Mouse (Mus musculus) kidney, embryonic 15.5 days (tissue): ENCODE results near the gene Tmem87a. TPM values are rescaled to one million over a fixed set of nuclear protein-coding genes. Genes with fewer than 3 reads are reported as not detected.

ENCODE experiments used
- ATAC-seq: fragments of 200-750 bp; cut with Nextera tagmentation; replicated peaks from 2 replicates; pipeline ENCODE4 v1.8.0; 2017; ENCODE audit warnings: moderate TSS enrichment; ENCODE audit not compliant: low FRiP score
- H3K27ac ChIP-seq: fragments of 300-500 bp; sonication (generic); 2 replicates; pipeline ENCODE4 v1.5.1; 2015; ENCODE audit warnings: mild to moderate bottlenecking, inconsistent platforms
- H3K27me3 ChIP-seq: fragments of 300-500 bp; sonication (generic); 2 replicates; pipeline ENCODE4 v1.6.1; 2015; ENCODE audit warnings: inconsistent platforms
- H3K36me3 ChIP-seq: fragments of 300-500 bp; sonication (generic); 2 replicates; pipeline ENCODE4 v1.6.1; 2015; ENCODE audit warnings: inconsistent platforms
- H3K4me1 ChIP-seq: fragments of 300-500 bp; sonication (generic); 2 replicates; pipeline ENCODE4 v1.6.1; 2015; ENCODE audit warnings: inconsistent platforms
- H3K4me2 ChIP-seq: fragments of 300-500 bp; sonication (generic); 2 replicates; pipeline ENCODE4 v1.6.1; 2015; ENCODE audit warnings: moderate library complexity, mild to moderate bottlenecking, inconsistent platforms
- H3K4me3 ChIP-seq: fragments of 300-500 bp; sonication (generic); replicated peaks from 2 replicates; pipeline ENCODE4 v1.5.1; 2015; ENCODE audit warnings: mild to moderate bottlenecking, inconsistent platforms
- H3K9ac ChIP-seq: fragments of 300-500 bp; sonication (generic); 2 replicates; pipeline ENCODE4 v1.6.1; 2015; ENCODE audit warnings: mild to moderate bottlenecking, inconsistent platforms
- H3K9me3 ChIP-seq: fragments of 300-500 bp; sonication (generic); replicated peaks from 2 replicates; pipeline ENCODE4 v1.6.1; 2016; ENCODE audit warnings: inconsistent platforms
- WGBS: fragments of 180-500 bp; shearing (Covaris S2); methylation state at CpG from one replicate; pipeline ENCODE4 v1.1.7; 2015; ENCODE audit warnings: mixed read lengths; 5-methylcytosine and 5-hydroxymethylcytosine counted together
- polyA plus RNA-seq: library from polyadenylated mRNA; unstranded; fragments of >200 nt; fragmentation: Nextera tagmentation; extraction: Ambion mirVana; gene quantifications from 2 replicates; pipeline ENCODE4 v1.2.1, GENCODE M21; 2015

The Tmem87a gene
- polyA plus RNA-seq, 1 experiment from 2014 or later = 9.4 TPM

GRCm38 (mm10) chr2:120403653-120403985 lies 294 bp downstream of the Tmem87a start, which contains the start of gene Ganc:
Gene Ganc (plus strand): TSS chr2:120403896.
- Histone ChIP-seq H3K4me1 (peaks cover 17% of the 10 kb centered on the region), H3K36me3 (peaks cover 7% of the 10 kb centered on the region), H3K9ac (peak within 1 kb of the TSS; percentile 73), H3K27ac (peak within 1 kb of the TSS; percentile 100), H3K27me3 (no peaks in the 10 kb centered on the region), H3K4me3 (peak within 1 kb of the TSS; percentile 89), H3K4me2 (peak within 1 kb of the TSS; percentile 80), H3K9me3 (no peaks in the 10 kb centered on the region)
- WGBS = under 1% methylated on average over 17 of the region's 17 CpGs
- ATAC-seq = peak; percentile 78

GRCm38 (mm10) chr2:120402813-120403212 lies 1.1 kb downstream of the Tmem87a start:
- 26% methylated on average over 3 of the region's 3 CpGs for WGBS
- Histone ChIP-seq H3K27ac (no peak overlapping the region), H3K4me1 (peaks cover 17% of the 10 kb centered on the region), H3K36me3 (peaks cover 14% of the 10 kb centered on the region), H3K9ac (no peak overlapping the region), H3K27me3 (no peaks in the 10 kb centered on the region), H3K4me2 (peak overlapping the region; percentile 80), H3K4me3 (peak overlapping the region; percentile 89), H3K9me3 (no peaks in the 10 kb centered on the region)
- ATAC-seq = no peak

- no peak for ATAC-seq
- H3K27me3 ChIP-seq = no peaks in the 10 kb centered on the region
- no peak overlapping the region for H3K4me2 ChIP-seq
- H3K36me3 ChIP-seq = peaks cover 56% of the 10 kb centered on the region
- WGBS = 89% methylated on average over 1 of the region's 1 CpGs
- H3K4me1 ChIP-seq = peaks cover 10% of the 10 kb centered on the region
- H3K9ac ChIP-seq = no peak overlapping the region
- no peak overlapping the region for H3K4me3 ChIP-seq
- H3K9me3 ChIP-seq = no peaks in the 10 kb centered on the region
- no peak overlapping the region for H3K27ac ChIP-seq
Measured at GRCm38 (mm10) chr2:120397951-120398350, 6.0 kb downstream of the Tmem87a start.

GRCm38 (mm10) chr2:120392406-120392805 lies 11.5 kb downstream of the Tmem87a start:
- no peak for ATAC-seq
- H3K9me3 ChIP-seq = no peaks in the 10 kb centered on the region

GRCm38 (mm10) chr2:120390934-120391333 lies 13.0 kb downstream of the Tmem87a start:
- WGBS = 100% methylated on average over 1 of the region's 1 CpGs
- ATAC-seq = no peak
- no peaks in the 10 kb centered on the region for H3K27me3 ChIP-seq

More at GRCm38 (mm10) chr2:120392406-120392805, 11.5 kb downstream of the Tmem87a start:
- Histone ChIP-seq H3K9ac (no peak overlapping the region), H3K36me3 (peaks cover 78% of the 10 kb centered on the region), H3K4me1 (no peaks in the 10 kb centered on the region), H3K27ac (no peak overlapping the region), H3K27me3 (no peaks in the 10 kb centered on the region), H3K4me2 (no peak overlapping the region), H3K4me3 (no peak overlapping the region)

GRCm38 (mm10) chr2:120389376-120389775 lies 14.5 kb downstream of the Tmem87a start:
- H3K27ac ChIP-seq = no peak overlapping the region
- H3K4me2 ChIP-seq = no peak overlapping the region
- WGBS = 91% methylated on average over 3 of the region's 3 CpGs
- no peaks in the 10 kb centered on the region for H3K4me1 ChIP-seq
- H3K36me3 ChIP-seq = peaks cover 72% of the 10 kb centered on the region
- H3K9ac ChIP-seq = no peak overlapping the region
- H3K4me3 ChIP-seq = no peak overlapping the region
- H3K27me3 ChIP-seq = no peaks in the 10 kb centered on the region
- H3K9me3 ChIP-seq = no peaks in the 10 kb centered on the region
- ATAC-seq = no peak

More at GRCm38 (mm10) chr2:120390934-120391333, 13.0 kb downstream of the Tmem87a start:
- H3K4me1 ChIP-seq = no peaks in the 10 kb centered on the region
- H3K9me3 ChIP-seq = no peaks in the 10 kb centered on the region
- no peak overlapping the region for H3K4me3 ChIP-seq
- H3K27ac ChIP-seq = no peak overlapping the region
- no peak overlapping the region for H3K4me2 ChIP-seq
- H3K36me3 ChIP-seq = peaks cover 76% of the 10 kb centered on the region
- no peak overlapping the region for H3K9ac ChIP-seq

- Histone ChIP-seq H3K4me2 (no peak overlapping the region), H3K27ac (no peak overlapping the region), H3K36me3 (peaks cover 70% of the 10 kb centered on the region), H3K4me1 (no peaks in the 10 kb centered on the region), H3K4me3 (no peak overlapping the region), H3K27me3 (no peaks in the 10 kb centered on the region), H3K9ac (no peak overlapping the region), H3K9me3 (no peaks in the 10 kb centered on the region)
- 94% methylated on average over 1 of the region's 1 CpGs for WGBS
- ATAC-seq = no peak
Measured at GRCm38 (mm10) chr2:120387291-120387690, 16.6 kb downstream of the Tmem87a start.

- H3K9ac ChIP-seq = no peak overlapping the region
- no peak for ATAC-seq
- H3K27me3 ChIP-seq = no peaks in the 10 kb centered on the region
- H3K4me3 ChIP-seq = no peak overlapping the region
- no peak overlapping the region for H3K27ac ChIP-seq
- H3K4me2 ChIP-seq = no peak overlapping the region
- WGBS = 86% methylated on average over 1 of the region's 1 CpGs
- no peaks in the 10 kb centered on the region for H3K4me1 ChIP-seq
- peaks cover 79% of the 10 kb centered on the region for H3K36me3 ChIP-seq
- no peaks in the 10 kb centered on the region for H3K9me3 ChIP-seq
Measured at GRCm38 (mm10) chr2:120386264-120386663, 17.6 kb downstream of the Tmem87a start.

- Histone ChIP-seq H3K36me3 (peaks cover 84% of the 10 kb centered on the region), H3K9ac (no peak overlapping the region), H3K4me3 (no peak overlapping the region), H3K4me1 (no peaks in the 10 kb centered on the region), H3K27me3 (no peaks in the 10 kb centered on the region), H3K27ac (no peak overlapping the region), H3K9me3 (no peaks in the 10 kb centered on the region), H3K4me2 (no peak overlapping the region)
- ATAC-seq = no peak
- WGBS = 93% methylated on average over 4 of the region's 4 CpGs
Measured at GRCm38 (mm10) chr2:120373858-120374257, 30.1 kb downstream of the Tmem87a start.

- H3K27ac ChIP-seq = no peak overlapping the region
- no peaks in the 10 kb centered on the region for H3K4me1 ChIP-seq
- no peak for ATAC-seq
- no peak overlapping the region for H3K9ac ChIP-seq
- H3K27me3 ChIP-seq = no peaks in the 10 kb centered on the region
- H3K9me3 ChIP-seq = no peaks in the 10 kb centered on the region
- 93% methylated on average over 4 of the region's 4 CpGs for WGBS
- H3K4me3 ChIP-seq = no peak overlapping the region
- peaks cover 78% of the 10 kb centered on the region for H3K36me3 ChIP-seq
- no peak overlapping the region for H3K4me2 ChIP-seq
Measured at GRCm38 (mm10) chr2:120367416-120368207, 36.3 kb downstream of the Tmem87a start.

- Histone ChIP-seq H3K4me3 (no peak overlapping the region), H3K36me3 (peaks cover 79% of the 10 kb centered on the region), H3K27me3 (no peaks in the 10 kb centered on the region), H3K4me2 (no peak overlapping the region), H3K9ac (no peak overlapping the region), H3K27ac (no peak overlapping the region), H3K4me1 (no peaks in the 10 kb centered on the region), H3K9me3 (no peaks in the 10 kb centered on the region)
- no peak for ATAC-seq
- 50% methylated on average over 3 of the region's 3 CpGs for WGBS
Measured at GRCm38 (mm10) chr2:120366501-120366900, 37.4 kb downstream of the Tmem87a start.

GRCm38 (mm10) chr2:120360425-120360824 lies 43.5 kb downstream of the Tmem87a start:
- Histone ChIP-seq H3K27ac (no peak overlapping the region), H3K4me1 (no peaks in the 10 kb centered on the region), H3K9me3 (no peaks in the 10 kb centered on the region), H3K9ac (no peak overlapping the region), H3K27me3 (no peaks in the 10 kb centered on the region), H3K4me3 (no peak overlapping the region), H3K4me2 (no peak overlapping the region), H3K36me3 (peaks cover 77% of the 10 kb centered on the region)
- WGBS = 82% methylated on average over 1 of the region's 1 CpGs
- ATAC-seq = no peak
